Mouse (Mus musculus): ENCODE results near the gene Cd207. TPM values are rescaled to one million over a fixed set of nuclear protein-coding genes. Genes with fewer than 3 reads are reported as not detected.

Cd207 gene
- polyA plus RNA-seq, 1 experiment from 2014 or later, result not detected

GRCm38 (mm10) chr6:83703000-83703721, 25.5 kb upstream of the Cd207 start:
- H3K27me3 ChIP-seq (ENCODE audit: control insufficient read depth, insufficient read depth, low read length), result peaks cover 86% of the 10 kb centered on the region
- ATAC-seq (replicated peaks; ENCODE audit: low FRiP score) (no peak), DNase-seq (ENCODE audit: low spot score) (peak; percentile 56)
- no peaks in the 10 kb centered on the region for H3K36me3 ChIP-seq (ENCODE audit: control insufficient read depth, insufficient read depth, low read length)
- H3K27ac ChIP-seq (ENCODE audit: low read depth, low read length), result no peak overlapping the region
- H3K4me2 ChIP-seq (ENCODE audit: low read depth, low read length, severe bottlenecking), result no peak overlapping the region
- H3K4me1 ChIP-seq (replicated peaks; ENCODE audit: control insufficient read depth, insufficient read depth, low read length), result 0 out of 2 replicates have a peak, but pooled peaks cover 3% of the 10 kb centered on the region
- H3K9me3 ChIP-seq (ENCODE audit: control insufficient read depth, low read length), result no peaks in the 10 kb centered on the region
- H3K9ac ChIP-seq (ENCODE audit: low read length), result no peak overlapping the region
- under 1% methylated on average over 27 of the region's 27 CpGs for WGBS
- no peak overlapping the region for H3K4me3 ChIP-seq (ENCODE audit: low read depth, low read length)

GRCm38 (mm10) chr6:83702146-83702999, 24.7 kb upstream of the Cd207 start:
- peaks cover 86% of the 10 kb centered on the region for H3K27me3 ChIP-seq (ENCODE audit: control insufficient read depth, insufficient read depth, low read length)
- DNase-seq (ENCODE audit: low spot score), result peak; percentile 76
- H3K4me3 ChIP-seq (ENCODE audit: low read depth, low read length), result no peak overlapping the region
- no peak overlapping the region for H3K27ac ChIP-seq (ENCODE audit: low read depth, low read length)
- under 1% methylated on average over 53 of the region's 53 CpGs for WGBS
- ATAC-seq (replicated peaks; ENCODE audit: low FRiP score), result 0 out of 2 replicates have a peak, but pooled peaks have one; percentile 24
- no peaks in the 10 kb centered on the region for H3K36me3 ChIP-seq (ENCODE audit: control insufficient read depth, insufficient read depth, low read length)
- 0 out of 2 replicates have a peak, but pooled peaks cover 3% of the 10 kb centered on the region for H3K4me1 ChIP-seq (replicated peaks; ENCODE audit: control insufficient read depth, insufficient read depth, low read length)
- 0 out of 2 replicates have a peak overlapping the region, but pooled peaks have one; percentile 6 for H3K9ac ChIP-seq (ENCODE audit: low read length)
- no peak overlapping the region for H3K4me2 ChIP-seq (ENCODE audit: low read depth, low read length, severe bottlenecking)
- no peaks in the 10 kb centered on the region for H3K9me3 ChIP-seq (ENCODE audit: control insufficient read depth, low read length)

- no peak overlapping the region for H3K4me2 ChIP-seq (ENCODE audit: low read depth, low read length, severe bottlenecking)
- H3K27me3 ChIP-seq (ENCODE audit: control insufficient read depth, insufficient read depth, low read length), result peaks cover 86% of the 10 kb centered on the region
- H3K9ac ChIP-seq (ENCODE audit: low read length), result no peak overlapping the region
- no peaks in the 10 kb centered on the region for H3K36me3 ChIP-seq (ENCODE audit: control insufficient read depth, insufficient read depth, low read length)
- H3K4me3 ChIP-seq (ENCODE audit: low read depth, low read length), result no peak overlapping the region
- H3K4me1 ChIP-seq (replicated peaks; ENCODE audit: control insufficient read depth, insufficient read depth, low read length), result 0 out of 2 replicates have a peak, but pooled peaks cover 3% of the 10 kb centered on the region
- H3K27ac ChIP-seq (ENCODE audit: low read depth, low read length), result no peak overlapping the region
- no peak for DNase-seq (ENCODE audit: low spot score)
- ATAC-seq (replicated peaks; ENCODE audit: low FRiP score), result no peak
- WGBS, result under 1% methylated on average over 11 of the region's 11 CpGs
- no peaks in the 10 kb centered on the region for H3K9me3 ChIP-seq (ENCODE audit: control insufficient read depth, low read length)
Measured at GRCm38 (mm10) chr6:83701001-83701400, 23.3 kb upstream of the Cd207 start.

GRCm38 (mm10) chr6:83699971-83700370, 22.3 kb upstream of the Cd207 start:
- no peaks in the 10 kb centered on the region for H3K36me3 ChIP-seq (ENCODE audit: control insufficient read depth, insufficient read depth, low read length)
- DNase-seq (ENCODE audit: low spot score) (no peak), ATAC-seq (replicated peaks; ENCODE audit: low FRiP score) (no peak)
- no peak overlapping the region for H3K27ac ChIP-seq (ENCODE audit: low read depth, low read length)
- no peak overlapping the region for H3K4me3 ChIP-seq (ENCODE audit: low read depth, low read length)
- H3K27me3 ChIP-seq (ENCODE audit: control insufficient read depth, insufficient read depth, low read length), result peaks cover 86% of the 10 kb centered on the region
- H3K4me1 ChIP-seq (replicated peaks; ENCODE audit: control insufficient read depth, insufficient read depth, low read length), result 0 out of 2 replicates have a peak, but pooled peaks cover 3% of the 10 kb centered on the region
- H3K9me3 ChIP-seq (ENCODE audit: control insufficient read depth, low read length), result no peaks in the 10 kb centered on the region
- no peak overlapping the region for H3K4me2 ChIP-seq (ENCODE audit: low read depth, low read length, severe bottlenecking)
- WGBS, result 2% methylated on average over 5 of the region's 5 CpGs
- H3K9ac ChIP-seq (ENCODE audit: low read length), result no peak overlapping the region

- H3K27me3 ChIP-seq (ENCODE audit: control insufficient read depth, insufficient read depth, low read length), result peaks cover 89% of the 10 kb centered on the region
- no peak overlapping the region for H3K4me2 ChIP-seq (ENCODE audit: low read depth, low read length, severe bottlenecking)
- H3K36me3 ChIP-seq (ENCODE audit: control insufficient read depth, insufficient read depth, low read length), result no peaks in the 10 kb centered on the region
- H3K27ac ChIP-seq (ENCODE audit: low read depth, low read length), result no peak overlapping the region
- no peak for ATAC-seq (replicated peaks; ENCODE audit: low FRiP score)
- H3K9me3 ChIP-seq (ENCODE audit: control insufficient read depth, low read length), result no peaks in the 10 kb centered on the region
- no peak overlapping the region for H3K4me3 ChIP-seq (ENCODE audit: low read depth, low read length)
- no peak for DNase-seq (ENCODE audit: low spot score)
- H3K9ac ChIP-seq (ENCODE audit: low read length), result no peak overlapping the region
- WGBS, result 2% methylated on average over 8 of the region's 8 CpGs
- 0 out of 2 replicates have a peak, but pooled peaks cover 3% of the 10 kb centered on the region for H3K4me1 ChIP-seq (replicated peaks; ENCODE audit: control insufficient read depth, insufficient read depth, low read length)
Measured at GRCm38 (mm10) chr6:83697932-83698331, 20.3 kb upstream of the Cd207 start.

- Histone ChIP-seq H3K27ac (ENCODE audit: low read depth, low read length) (no peak overlapping the region), H3K9ac (ENCODE audit: low read length) (no peak overlapping the region), H3K36me3 (ENCODE audit: control insufficient read depth, insufficient read depth, low read length) (no peaks in the 10 kb centered on the region), H3K4me2 (ENCODE audit: low read depth, low read length, severe bottlenecking) (no peak overlapping the region), H3K27me3 (ENCODE audit: control insufficient read depth, insufficient read depth, low read length) (peaks cover 90% of the 10 kb centered on the region), H3K9me3 (ENCODE audit: control insufficient read depth, low read length) (no peaks in the 10 kb centered on the region), H3K4me1 (replicated peaks; ENCODE audit: control insufficient read depth, insufficient read depth, low read length) (no peaks in the 10 kb centered on the region), H3K4me3 (ENCODE audit: low read depth, low read length) (no peak overlapping the region)
- ATAC-seq (replicated peaks; ENCODE audit: low FRiP score) (no peak), DNase-seq (ENCODE audit: low spot score) (no peak)
- WGBS, result under 1% methylated on average over 7 of the region's 7 CpGs
Measured at GRCm38 (mm10) chr6:83696684-83697083, 19.0 kb upstream of the Cd207 start.

- Histone ChIP-seq H3K9ac (ENCODE audit: low read length) (no peak overlapping the region), H3K4me2 (ENCODE audit: low read depth, low read length, severe bottlenecking) (no peak overlapping the region), H3K4me3 (ENCODE audit: low read depth, low read length) (no peak overlapping the region), H3K9me3 (ENCODE audit: control insufficient read depth, low read length) (no peaks in the 10 kb centered on the region), H3K4me1 (replicated peaks; ENCODE audit: control insufficient read depth, insufficient read depth, low read length) (no peaks in the 10 kb centered on the region), H3K36me3 (ENCODE audit: control insufficient read depth, insufficient read depth, low read length) (no peaks in the 10 kb centered on the region), H3K27me3 (ENCODE audit: control insufficient read depth, insufficient read depth, low read length) (peaks cover 89% of the 10 kb centered on the region), H3K27ac (ENCODE audit: low read depth, low read length) (no peak overlapping the region)
- DNase-seq (ENCODE audit: low spot score) (no peak), ATAC-seq (replicated peaks; ENCODE audit: low FRiP score) (no peak)
- 4% methylated on average over 3 of the region's 3 CpGs for WGBS
Measured at GRCm38 (mm10) chr6:83695731-83696130, 18.1 kb upstream of the Cd207 start.

GRCm38 (mm10) chr6:83693835-83694234, 16.2 kb upstream of the Cd207 start:
- DNase-seq (ENCODE audit: low spot score) (peak; percentile 77), ATAC-seq (replicated peaks; ENCODE audit: low FRiP score) (no peak)
- Histone ChIP-seq H3K9ac (ENCODE audit: low read length) (no peak overlapping the region), H3K36me3 (ENCODE audit: control insufficient read depth, insufficient read depth, low read length) (no peaks in the 10 kb centered on the region), H3K4me2 (ENCODE audit: low read depth, low read length, severe bottlenecking) (no peak overlapping the region), H3K9me3 (ENCODE audit: control insufficient read depth, low read length) (no peaks in the 10 kb centered on the region), H3K4me1 (replicated peaks; ENCODE audit: control insufficient read depth, insufficient read depth, low read length) (no peaks in the 10 kb centered on the region), H3K4me3 (ENCODE audit: low read depth, low read length) (no peak overlapping the region), H3K27me3 (ENCODE audit: control insufficient read depth, insufficient read depth, low read length) (peaks cover 75% of the 10 kb centered on the region), H3K27ac (ENCODE audit: low read depth, low read length) (no peak overlapping the region)
- 0% methylated on average over 9 of the region's 9 CpGs for WGBS

All from forebrain, embryonic 11.5 days (tissue).